Mouse (Mus musculus) forebrain, embryonic 11.5 days (tissue): Measurements from ENCODE around the gene Praf2. TPM values are rescaled to one million over a fixed set of nuclear protein-coding genes. Genes with fewer than 3 reads are reported as not detected.
"Not testable (repeated sequence)": the region's sequence is repeated elsewhere in the genome, so short reads cannot be mapped to it uniquely, and the experiment has no call there.

Source experiments
- ATAC-seq: fragments of 200-750 bp; cut with Nextera tagmentation; replicated peaks from 2 replicates; pipeline ENCODE4 v1.8.0; 2017; ENCODE audit warnings: moderate TSS enrichment; ENCODE audit not compliant: low FRiP score
- DNase-seq: peaks from one replicate; pipeline ENCODE4 v3.0.0-alpha.2; 2017; ENCODE audit warnings: low spot score
- H3K27ac ChIP-seq: fragments of 300-500 bp; sonication (generic); 2 replicates; pipeline ENCODE4 v1.5.1; 2014; ENCODE audit warnings: low read depth, low read length
- H3K27me3 ChIP-seq: fragments of 300-500 bp; sonication (generic); 2 replicates; pipeline ENCODE4 v1.6.1; 2014; ENCODE audit warnings: mild to moderate bottlenecking, low read length, mixed read lengths; ENCODE audit not compliant: control insufficient read depth, insufficient read depth
- H3K36me3 ChIP-seq: fragments of 300-500 bp; sonication (generic); 2 replicates; pipeline ENCODE4 v1.6.1; 2014; ENCODE audit warnings: mild to moderate bottlenecking, low read length, moderate library complexity, mixed read lengths; ENCODE audit not compliant: control insufficient read depth, insufficient read depth
- H3K4me1 ChIP-seq: fragments of 300-500 bp; sonication (generic); replicated peaks from 2 replicates; pipeline ENCODE4 v1.6.1; 2014; ENCODE audit warnings: low read length, mixed read lengths; ENCODE audit not compliant: control insufficient read depth, insufficient read depth
- H3K4me2 ChIP-seq: fragments of 300-500 bp; sonication (generic); 2 replicates; pipeline ENCODE4 v1.6.1; 2014; ENCODE audit warnings: low read depth, mild to moderate bottlenecking, low read length, moderate library complexity, mixed read lengths; ENCODE audit not compliant: severe bottlenecking
- H3K4me3 ChIP-seq: fragments of 300-500 bp; sonication (generic); 2 replicates; pipeline ENCODE4 v1.5.1; 2014; ENCODE audit warnings: low read depth, low read length
- H3K9ac ChIP-seq: fragments of 300-500 bp; sonication (generic); 2 replicates; pipeline ENCODE4 v1.6.1; 2014; ENCODE audit warnings: low read length
- H3K9me3 ChIP-seq: fragments of 300-500 bp; sonication (generic); 2 replicates; pipeline ENCODE4 v1.6.1; 2016; ENCODE audit warnings: low read length, mixed read lengths; ENCODE audit not compliant: control insufficient read depth
- WGBS: fragments of 180-500 bp; shearing (Covaris S2); extraction: QIAGEN DNeasy Blood & Tissue Kit; methylation state at CpG from one replicate; pipeline ENCODE4 v1.1.7; 2014; 5-methylcytosine and 5-hydroxymethylcytosine counted together
- polyA plus RNA-seq: library from polyadenylated mRNA; unstranded; fragments of >200 nt; fragmentation: Nextera tagmentation; extraction: Ambion mirVana; gene quantifications from 2 replicates; pipeline ENCODE4 v1.2.1, GENCODE M21; 2014

The Praf2 gene
- polyA plus RNA-seq, 1 experiment from 2014 or later = 88.7 TPM

GRCm38 (mm10) chrX:7743470-7743869 is 15.2 kb downstream of the Praf2 start:
- Histone ChIP-seq H3K4me3 (no peak overlapping the region), H3K9ac (no peak overlapping the region), H3K36me3 (no peaks in the 10 kb centered on the region), H3K27me3 (no peaks in the 10 kb centered on the region), H3K27ac (no peak overlapping the region), H3K4me1 (no peaks in the 10 kb centered on the region), H3K9me3 (no peaks in the 10 kb centered on the region), H3K4me2 (no peak overlapping the region)
- 54% methylated on average over 5 of the region's 5 CpGs for WGBS
- DNase-seq = no peak
- no peak for ATAC-seq

- Histone ChIP-seq H3K36me3 (no peaks in the 10 kb centered on the region), H3K27me3 (no peaks in the 10 kb centered on the region), H3K4me2 (no peak overlapping the region), H3K4me3 (no peak overlapping the region), H3K9me3 (no peaks in the 10 kb centered on the region), H3K4me1 (no peaks in the 10 kb centered on the region), H3K27ac (no peak overlapping the region), H3K9ac (no peak overlapping the region)
- 100% methylated on average over 1 of the region's 1 CpGs for WGBS
- DNase-seq (no peak), ATAC-seq (no peak)
Measured at GRCm38 (mm10) chrX:7744940-7745339, 16.7 kb downstream of the Praf2 start.

- WGBS = 90% methylated on average over 8 of the region's 8 CpGs
- no peak overlapping the region for H3K27ac ChIP-seq
- no peaks in the 10 kb centered on the region for H3K27me3 ChIP-seq
- no peaks in the 10 kb centered on the region for H3K36me3 ChIP-seq
- no peak overlapping the region for H3K4me3 ChIP-seq
- ATAC-seq (no peak), DNase-seq (no peak)
- no peak overlapping the region for H3K4me2 ChIP-seq
- no peaks in the 10 kb centered on the region for H3K4me1 ChIP-seq
- H3K9me3 ChIP-seq = no peaks in the 10 kb centered on the region
- H3K9ac ChIP-seq = no peak overlapping the region
Measured at GRCm38 (mm10) chrX:7745429-7745828, 17.2 kb downstream of the Praf2 start.

- no peaks in the 10 kb centered on the region for H3K27me3 ChIP-seq
- DNase-seq (peak; percentile 88), ATAC-seq (peak; percentile 85)
- H3K9ac ChIP-seq = peak within 1 kb of the TSS; percentile 72
- peak within 1 kb of the TSS; percentile 55 for H3K4me3 ChIP-seq
- no peaks in the 10 kb centered on the region for H3K9me3 ChIP-seq
- peak within 1 kb of the TSS; percentile 53 for H3K4me2 ChIP-seq
- H3K27ac ChIP-seq = no peak within 1 kb of the TSS
- H3K36me3 ChIP-seq = no peaks in the 10 kb centered on the region
- 10% methylated on average over 41 of the region's 56 CpGs for WGBS
- no peaks in the 10 kb centered on the region for H3K4me1 ChIP-seq
Measured at GRCm38 (mm10) chrX:7750432-7751116, 22.3 kb downstream of the Praf2 start, which contains the start of gene Ccdc120. TSS of gene Ccdc120 (minus strand) at chrX:7750905.

GRCm38 (mm10) chrX:7753627-7754026 is 25.4 kb downstream of the Praf2 start:
- H3K36me3 ChIP-seq, H3K4me2 ChIP-seq, H3K4me3 ChIP-seq, H3K9ac ChIP-seq, ATAC-seq, DNase-seq, H3K27me3 ChIP-seq, H3K9me3 ChIP-seq, H3K27ac ChIP-seq, H3K4me1 ChIP-seq: not testable (repeated sequence)
- 19% methylated on average over 3 of the region's 3 CpGs for WGBS

- peak; percentile 91 for DNase-seq
- Histone ChIP-seq H3K36me3 (no peaks in the 10 kb centered on the region), H3K9ac (peak within 1 kb of the TSS; percentile 51), H3K27me3 (no peaks in the 10 kb centered on the region), H3K4me1 (peaks cover 2% of the 10 kb centered on the region; the same call in 1 of the 2 replicates), H3K4me3 (peak within 1 kb of the TSS; percentile 58), H3K9me3 (no peaks in the 10 kb centered on the region), H3K4me2 (peak within 1 kb of the TSS; percentile 68), H3K27ac (no peak within 1 kb of the TSS)
- WGBS = 19% methylated on average over 36 of the region's 38 CpGs
- ATAC-seq = peak; percentile 94
Measured at GRCm38 (mm10) chrX:7762137-7762920, 34.1 kb downstream of the Praf2 start, which contains the start of gene Tfe3. TSS of gene Tfe3 (plus strand) at chrX:7762560.

GRCm38 (mm10) chrX:7762921-7763197 is 34.6 kb downstream of the Praf2 start:
- H3K4me1 ChIP-seq = peaks cover 2% of the 10 kb centered on the region; the same call in 1 of the 2 replicates
- no peaks in the 10 kb centered on the region for H3K9me3 ChIP-seq
- ATAC-seq (peak; percentile 15), DNase-seq (no peak)
- 17% methylated on average over 21 of the region's 21 CpGs for WGBS
- H3K4me3 ChIP-seq = peak overlapping the region; percentile 58
- H3K27ac ChIP-seq = no peak overlapping the region
- no peaks in the 10 kb centered on the region; the same call in 1 of the 2 replicates for H3K36me3 ChIP-seq
- H3K9ac ChIP-seq = peak overlapping the region; percentile 51
- no peaks in the 10 kb centered on the region for H3K27me3 ChIP-seq
- H3K4me2 ChIP-seq = peak overlapping the region; percentile 68

GRCm38 (mm10) chrX:7763631-7764393 is 35.6 kb downstream of the Praf2 start:
- WGBS = 19% methylated on average over 21 of the region's 22 CpGs
- Histone ChIP-seq H3K9me3 (no peaks in the 10 kb centered on the region), H3K27ac (no peak overlapping the region), H3K9ac (peak overlapping the region; percentile 51), H3K4me3 (peak overlapping the region; percentile 58), H3K4me2 (peak overlapping the region; percentile 68), H3K36me3 (no peaks in the 10 kb centered on the region; the same call in 1 of the 2 replicates), H3K27me3 (no peaks in the 10 kb centered on the region), H3K4me1 (peaks cover 2% of the 10 kb centered on the region; the same call in 1 of the 2 replicates)
- ATAC-seq (no peak; the same call in 1 of the 2 replicates), DNase-seq (peak; percentile 55)
